Mouse (Mus musculus) intestine, embryonic 14.5 days (tissue): Measurements from ENCODE around the gene Csnk2b. TPM values are rescaled to one million over a fixed set of nuclear protein-coding genes. Genes with fewer than 3 reads are reported as not detected.

Experiments
- ATAC-seq: fragments of 200-750 bp; cut with Nextera tagmentation; replicated peaks from 2 replicates; pipeline ENCODE4 v1.8.0; 2017; ENCODE audit warnings: low read depth, moderate number of reproducible peaks, moderate TSS enrichment, moderate library complexity; ENCODE audit not compliant: low FRiP score, low TSS enrichment
- DNase-seq: peaks from one replicate; pipeline ENCODE4 v3.0.0-alpha.2; 2018; ENCODE audit warnings: low spot score
- H3K27ac ChIP-seq: fragments of 300-500 bp; sonication (generic); 2 replicates; pipeline ENCODE4 v1.5.1; 2014; ENCODE audit warnings: low read depth, mild to moderate bottlenecking, control low read depth
- H3K27me3 ChIP-seq: fragments of 300-500 bp; sonication (generic); replicated peaks from 2 replicates; pipeline ENCODE4 v1.6.1; 2014; ENCODE audit warnings: low read length, control low read depth; ENCODE audit not compliant: control insufficient read depth, insufficient read depth
- H3K36me3 ChIP-seq: fragments of 300-500 bp; sonication (generic); 2 replicates; pipeline ENCODE4 v1.6.1; 2014; ENCODE audit warnings: low read length, control low read depth; ENCODE audit not compliant: control insufficient read depth, insufficient read depth
- H3K4me1 ChIP-seq: fragments of 300-500 bp; sonication (generic); replicated peaks from 2 replicates; pipeline ENCODE4 v1.6.1; 2014; ENCODE audit warnings: low read length, control low read depth, mixed read lengths; ENCODE audit not compliant: control insufficient read depth, insufficient read depth
- H3K4me2 ChIP-seq: fragments of 300-500 bp; sonication (generic); 2 replicates; pipeline ENCODE4 v1.6.1; 2014; ENCODE audit warnings: low read length
- H3K4me3 ChIP-seq: fragments of 300-500 bp; sonication (generic); 2 replicates; pipeline ENCODE4 v1.5.1; 2014; ENCODE audit warnings: low read depth, low read length, control low read depth, mixed read lengths
- H3K9ac ChIP-seq: fragments of 300-500 bp; sonication (generic); 2 replicates; pipeline ENCODE4 v1.6.1; 2014; ENCODE audit warnings: mild to moderate bottlenecking, low read length
- H3K9me3 ChIP-seq: fragments of 300-500 bp; sonication (generic); 2 replicates; pipeline ENCODE4 v1.6.1; 2016; ENCODE audit warnings: low read length, control low read depth; ENCODE audit not compliant: control insufficient read depth
- WGBS: fragments of 180-500 bp; shearing (Covaris S2); extraction: QIAGEN DNeasy Blood & Tissue Kit; methylation state at CpG from one replicate; pipeline ENCODE4 v1.1.7; 2014; 5-methylcytosine and 5-hydroxymethylcytosine counted together
- polyA plus RNA-seq: library from polyadenylated mRNA; unstranded; fragments of >200 nt; fragmentation: Nextera tagmentation; extraction: Ambion mirVana; gene quantifications from 2 replicates; pipeline ENCODE4 v1.2.1, GENCODE M21; 2014

The Csnk2b gene
- polyA plus RNA-seq, 1 experiment from 2014 or later, result 286 TPM

DNA sequence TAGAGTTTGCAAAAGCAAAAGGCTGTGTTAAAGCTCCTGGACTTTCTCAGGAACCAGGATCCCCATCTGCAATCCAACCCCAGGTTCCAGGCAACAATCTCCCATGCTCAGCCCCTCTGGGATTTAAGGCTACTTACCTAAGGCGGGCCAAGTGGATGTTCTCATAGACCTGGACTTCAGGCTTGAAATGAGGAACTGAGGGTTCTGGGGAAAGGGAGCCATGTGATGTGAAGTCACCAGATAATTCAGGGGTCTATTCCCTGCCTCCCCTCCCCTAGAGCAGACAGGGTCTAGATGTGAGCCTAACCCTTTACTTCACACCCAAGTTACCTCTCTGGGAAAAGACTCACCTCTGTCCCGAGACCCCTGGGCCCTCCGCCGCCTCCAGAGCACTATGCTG, 41.1 kb downstream of the Csnk2b start:
- Histone ChIP-seq H3K4me3 (no peak overlapping the region), H3K36me3 (no peaks in the 10 kb centered on the region), H3K4me2 (no peak overlapping the region), H3K4me1 (peaks cover 6% of the 10 kb centered on the region; the same call in 1 of the 2 replicates), H3K9ac (no peak overlapping the region), H3K27me3 (no peaks in the 10 kb centered on the region), H3K9me3 (no peaks in the 10 kb centered on the region), H3K27ac (no peak overlapping the region)
- WGBS, result 86% methylated on average over 4 of the region's 4 CpGs
- DNase-seq (no peak), ATAC-seq (no peak)

DNA sequence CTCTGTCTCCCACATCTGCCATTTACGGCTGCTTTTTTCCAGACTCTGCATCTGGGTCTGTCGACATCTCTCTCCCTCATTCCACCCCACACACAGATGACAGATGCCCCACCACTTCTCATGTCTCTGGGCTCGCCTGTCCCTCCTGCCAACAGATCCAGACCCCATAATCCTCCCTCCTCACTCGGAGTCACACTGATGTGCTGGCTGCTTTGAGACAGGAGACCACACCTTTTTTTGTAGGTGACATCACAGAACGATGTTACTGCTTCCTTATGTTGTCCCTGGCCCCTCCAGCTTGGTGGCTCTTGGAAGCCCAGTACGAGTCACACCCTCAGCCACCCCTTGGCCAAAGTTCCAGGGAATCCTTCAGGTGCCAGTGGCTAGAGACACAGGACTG, 41.6 kb downstream of the Csnk2b start:
- ATAC-seq, result no peak
- Histone ChIP-seq H3K4me2 (no peak overlapping the region), H3K27me3 (no peaks in the 10 kb centered on the region), H3K27ac (peak overlapping the region; percentile 43; the same call in 1 of the 2 replicates), H3K4me1 (peaks cover 6% of the 10 kb centered on the region; the same call in 1 of the 2 replicates), H3K9ac (no peak overlapping the region), H3K9me3 (no peaks in the 10 kb centered on the region), H3K36me3 (no peaks in the 10 kb centered on the region), H3K4me3 (no peak overlapping the region)
- WGBS, result 35% methylated on average over 6 of the region's 6 CpGs
- DNase-seq, result no peak

DNA sequence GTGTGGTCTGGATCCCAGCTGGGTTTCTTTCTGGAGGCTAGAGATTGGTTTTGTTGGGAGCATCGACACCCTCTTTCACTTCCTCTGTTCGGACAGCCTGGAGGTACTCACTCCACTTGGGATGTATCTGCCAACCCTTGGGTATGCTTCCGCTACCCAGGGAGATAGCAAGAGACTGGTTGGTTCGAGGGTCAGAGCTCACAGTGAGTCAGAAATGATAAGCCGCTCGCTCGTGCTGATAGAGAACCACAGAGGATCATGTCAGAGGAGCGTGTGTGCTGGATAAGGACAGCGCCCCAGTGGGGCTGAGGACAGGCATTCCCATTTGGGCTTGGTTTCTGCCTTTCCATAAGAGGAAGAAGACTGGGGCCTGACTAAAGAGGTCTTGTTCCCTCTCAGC, 42.1 kb downstream of the Csnk2b start:
- Histone ChIP-seq H3K4me1 (peaks cover 6% of the 10 kb centered on the region; the same call in 1 of the 2 replicates), H3K9me3 (no peaks in the 10 kb centered on the region), H3K4me2 (no peak overlapping the region), H3K36me3 (no peaks in the 10 kb centered on the region), H3K27me3 (no peaks in the 10 kb centered on the region), H3K9ac (no peak overlapping the region), H3K4me3 (no peak overlapping the region), H3K27ac (peak overlapping the region; percentile 43; the same call in 1 of the 2 replicates)
- DNase-seq (peak; percentile 69), ATAC-seq (peak; percentile 61)
- WGBS, result 50% methylated on average over 9 of the region's 9 CpGs

DNA sequence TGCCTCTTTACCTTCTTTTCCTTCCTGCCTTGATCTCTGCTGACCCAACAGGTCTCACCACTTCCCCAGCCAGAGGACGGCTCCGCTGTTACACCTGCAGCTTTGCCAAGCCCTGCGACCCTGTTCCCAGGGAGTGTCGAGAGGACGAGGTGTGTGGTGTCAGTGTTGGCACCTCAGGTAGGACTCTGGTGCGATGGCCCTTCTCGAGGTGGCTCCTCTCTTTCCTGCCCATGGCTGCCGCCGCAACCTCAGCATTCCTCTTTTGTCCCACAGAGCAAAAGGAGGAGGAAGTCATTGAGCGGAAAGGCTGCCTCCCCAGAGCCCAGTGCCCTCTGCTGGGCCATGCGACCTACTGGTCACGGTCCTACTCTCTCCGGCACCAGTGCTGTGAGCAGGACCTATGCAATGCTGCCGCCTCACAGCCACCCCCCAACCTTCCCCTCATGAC, 44.0 kb downstream of the Csnk2b start, which contains the start of gene Ly6g6d:
Gene Ly6g6d (minus strand): TSS at position 280 of the 448 bp plus-strand sequence.
- DNase-seq, result no peak

DNA sequence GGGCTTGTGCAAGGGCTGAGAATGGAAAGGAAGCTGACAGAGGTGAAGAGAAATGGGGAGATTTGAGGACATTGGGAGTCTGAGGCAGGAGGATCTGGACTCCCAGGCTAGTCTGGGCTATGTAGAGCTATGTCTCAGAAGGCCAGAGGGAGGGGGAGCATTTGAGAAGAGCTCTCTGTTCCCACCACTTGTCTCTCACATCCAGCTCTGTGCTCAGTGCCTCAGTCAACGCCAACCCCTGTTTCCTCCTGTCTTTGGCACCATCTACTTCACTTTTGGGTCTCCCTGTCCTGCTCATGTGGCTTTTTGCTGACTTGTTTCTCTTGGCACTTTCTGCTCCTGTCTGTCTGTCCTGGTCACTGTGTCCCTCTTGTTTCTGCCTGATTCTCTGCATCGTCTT, 44.6 kb downstream of the Csnk2b start:
- Histone ChIP-seq H3K4me2 (peak overlapping the region; percentile 33), H3K9ac (no peak overlapping the region), H3K27me3 (no peaks in the 10 kb centered on the region), H3K4me3 (no peak overlapping the region; the same call in 1 of the 2 replicates), H3K36me3 (no peaks in the 10 kb centered on the region), H3K4me1 (peaks cover 10% of the 10 kb centered on the region), H3K9me3 (no peaks in the 10 kb centered on the region), H3K27ac (peak overlapping the region; percentile 7; the same call in 1 of the 2 replicates)
- ATAC-seq, result no peak
- no peak for DNase-seq
- WGBS, result 25% methylated on average over 2 of the region's 2 CpGs

More for the DNA sequence above, 44.0 kb downstream of the Csnk2b start, which contains the start of gene Ly6g6d:
- Histone ChIP-seq H3K36me3 (no peaks in the 10 kb centered on the region), H3K9ac (no peak within 1 kb of the TSS), H3K27me3 (no peaks in the 10 kb centered on the region), H3K4me2 (peak within 1 kb of the TSS; percentile 33), H3K9me3 (no peaks in the 10 kb centered on the region), H3K27ac (peak within 1 kb of the TSS; percentile 7; the same call in 1 of the 2 replicates), H3K4me1 (peaks cover 10% of the 10 kb centered on the region), H3K4me3 (peak within 1 kb of the TSS; percentile 6; the same call in 1 of the 2 replicates)
- WGBS, result 13% methylated on average over 14 of the region's 14 CpGs
- peak; percentile 33; the same call in 1 of the 2 replicates for ATAC-seq

DNA sequence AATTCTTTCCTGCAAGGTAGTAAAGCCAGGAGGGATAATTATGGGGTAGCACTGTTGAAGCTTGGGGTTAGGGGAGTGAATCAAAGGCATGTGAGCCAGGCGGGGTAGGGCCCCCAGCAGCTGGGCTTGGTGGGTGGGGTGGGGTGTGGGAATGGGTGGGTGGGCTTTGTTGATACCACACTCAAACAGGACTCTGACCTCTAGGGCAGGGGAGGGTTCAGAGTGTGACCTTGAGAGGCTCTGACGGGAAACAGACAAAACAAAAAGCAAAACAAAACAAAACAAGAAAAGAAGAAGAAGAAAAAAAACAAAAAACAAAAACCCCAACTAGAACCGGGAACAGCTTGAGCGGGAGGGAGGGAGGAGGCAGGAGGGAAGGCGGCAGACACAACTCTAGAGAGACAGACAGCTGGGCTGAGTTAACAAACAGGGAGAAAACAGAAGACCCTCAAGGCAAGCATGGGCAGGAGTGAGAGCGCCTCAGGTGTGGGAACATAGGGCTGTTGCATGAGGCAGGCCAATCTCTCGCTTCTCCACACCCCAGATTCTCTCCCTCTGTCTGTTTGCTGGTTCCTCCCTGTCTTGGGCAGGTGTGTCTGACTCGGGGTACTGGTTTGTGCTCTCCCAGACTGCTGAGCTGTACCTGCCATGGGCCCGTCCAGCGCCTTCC, 45.2 kb downstream of the Csnk2b start, which contains the start of gene Ly6g6e:
Gene Ly6g6e (plus strand): TSS at position 396 of the 670 bp plus-strand sequence.
- H3K4me1 ChIP-seq, result peaks cover 10% of the 10 kb centered on the region
- H3K4me3 ChIP-seq, result peak within 1 kb of the TSS; percentile 6; the same call in 1 of the 2 replicates
- no peaks in the 10 kb centered on the region for H3K27me3 ChIP-seq
- H3K27ac ChIP-seq, result peak within 1 kb of the TSS; percentile 7; the same call in 1 of the 2 replicates
- no peaks in the 10 kb centered on the region for H3K9me3 ChIP-seq
- H3K36me3 ChIP-seq, result no peaks in the 10 kb centered on the region
- DNase-seq (no peak), ATAC-seq (no peak)
- WGBS, result 23% methylated on average over 10 of the region's 10 CpGs
- H3K9ac ChIP-seq, result no peak within 1 kb of the TSS
- peak within 1 kb of the TSS; percentile 33 for H3K4me2 ChIP-seq

DNA sequence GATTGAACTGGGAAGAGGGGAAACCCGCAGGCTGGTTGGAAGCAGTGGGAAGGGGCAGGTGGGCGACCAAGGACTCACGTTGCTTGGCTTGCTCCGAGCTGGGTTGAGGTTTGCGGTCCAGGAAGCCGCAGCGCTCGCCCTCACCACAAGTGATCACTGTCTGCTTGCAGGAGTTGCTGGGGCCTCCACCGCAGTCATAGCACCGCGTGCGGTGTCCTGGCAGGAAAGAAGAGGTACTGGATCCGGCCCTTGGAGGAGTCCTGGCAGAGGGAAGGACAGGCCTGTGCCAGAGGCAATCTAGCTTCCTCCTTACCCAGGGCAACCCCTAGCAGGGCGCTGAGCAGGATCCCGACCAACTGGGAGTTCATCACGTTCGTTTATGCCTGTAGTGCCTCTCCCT, 47.8 kb downstream of the Csnk2b start:
- Histone ChIP-seq H3K27ac (peak overlapping the region; percentile 8; the same call in 1 of the 2 replicates), H3K9ac (peak overlapping the region; percentile 11; the same call in 1 of the 2 replicates), H3K36me3 (no peaks in the 10 kb centered on the region), H3K27me3 (no peaks in the 10 kb centered on the region), H3K4me3 (no peak overlapping the region; the same call in 1 of the 2 replicates), H3K4me2 (peak overlapping the region; percentile 26), H3K9me3 (no peaks in the 10 kb centered on the region), H3K4me1 (peaks cover 10% of the 10 kb centered on the region)
- DNase-seq, result peak; percentile 67
- 42% methylated on average over 17 of the region's 17 CpGs for WGBS
- 0 out of 2 replicates have a peak, but pooled peaks have one; percentile 42 for ATAC-seq

DNA sequence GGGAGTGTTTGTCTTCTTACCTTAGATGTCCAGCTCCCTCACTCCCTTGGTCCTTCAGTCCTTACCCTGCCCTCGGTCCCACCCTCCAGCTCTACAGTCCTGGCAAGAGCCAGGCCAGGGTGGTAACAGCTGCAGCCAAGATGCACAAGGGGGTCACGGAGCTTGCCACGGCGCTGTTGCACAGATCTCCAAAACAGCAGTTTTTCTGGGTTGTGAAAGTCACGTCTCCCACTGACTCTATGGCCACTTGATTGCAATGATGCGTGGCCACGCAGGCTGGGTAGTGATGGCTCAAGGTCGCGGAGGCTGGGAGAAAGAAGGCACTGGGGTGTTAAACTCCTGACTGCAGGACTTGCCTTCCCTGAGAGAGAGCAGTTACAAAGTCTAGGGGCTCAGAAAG, 50.4 kb downstream of the Csnk2b start:
- Histone ChIP-seq H3K4me3 (no peak overlapping the region), H3K4me2 (no peak overlapping the region)
- WGBS, result 78% methylated on average over 9 of the region's 9 CpGs

More for the DNA sequence above, 50.4 kb downstream of the Csnk2b start:
- H3K9ac ChIP-seq, result no peak overlapping the region
- DNase-seq (no peak), ATAC-seq (no peak)
- H3K36me3 ChIP-seq, result no peaks in the 10 kb centered on the region
- H3K4me1 ChIP-seq, result peaks cover 6% of the 10 kb centered on the region
- H3K27ac ChIP-seq, result no peak overlapping the region
- H3K27me3 ChIP-seq, result peaks cover 4% of the 10 kb centered on the region; the same call in 1 of the 2 replicates
- no peaks in the 10 kb centered on the region for H3K9me3 ChIP-seq
